Mouse (Mus musculus): Measurements from ENCODE around the gene Olfr484. TPM values are rescaled to one million over a fixed set of nuclear protein-coding genes. Genes with fewer than 3 reads are reported as not detected.

Olfr484 gene
- polyA plus RNA-seq, 1 experiment from 2014 or later = not detected

Other genes with a start within 250 kb of the Olfr484 start
- gene Olfr472, start 229.5 kb downstream of the Olfr484 start, polyA plus RNA-seq (2014; fragmentation: Nextera tagmentation; extraction: Ambion mirVana) = not detected in 2 replicates
- gene Olfr473, start 197.0 kb downstream of the Olfr484 start, polyA plus RNA-seq (2014; fragmentation: Nextera tagmentation; extraction: Ambion mirVana) = not detected in 2 replicates
- not detected in 2 replicates for gene Olfr474, start 172.8 kb downstream of the Olfr484 start, polyA plus RNA-seq (2014; fragmentation: Nextera tagmentation; extraction: Ambion mirVana)
- not detected in 2 replicates for gene Olfr476, start 162.6 kb downstream of the Olfr484 start, polyA plus RNA-seq (2014; fragmentation: Nextera tagmentation; extraction: Ambion mirVana)
- gene Olfr477, start 140.8 kb downstream of the Olfr484 start, polyA plus RNA-seq (2014; fragmentation: Nextera tagmentation; extraction: Ambion mirVana) = not detected in 2 replicates
- not detected in 2 replicates for gene Olfr478, start 93.5 kb downstream of the Olfr484 start, polyA plus RNA-seq (2014; fragmentation: Nextera tagmentation; extraction: Ambion mirVana)
- gene Olfr479, start 76.8 kb downstream of the Olfr484 start, polyA plus RNA-seq (2014; fragmentation: Nextera tagmentation; extraction: Ambion mirVana) = not detected in 2 replicates
- not detected in 2 replicates for gene Olfr480, start 60.1 kb downstream of the Olfr484 start, polyA plus RNA-seq (2014; fragmentation: Nextera tagmentation; extraction: Ambion mirVana)
- not detected in 2 replicates for gene Olfr481, start 47.6 kb downstream of the Olfr484 start, polyA plus RNA-seq (2014; fragmentation: Nextera tagmentation; extraction: Ambion mirVana)
- 0.13 TPM in 1 of 2 replicates, not detected in the other for gene Olfr482, start 29.9 kb downstream of the Olfr484 start, polyA plus RNA-seq (2014; fragmentation: Nextera tagmentation; extraction: Ambion mirVana)
- gene Olfr483, start 26.6 kb downstream of the Olfr484 start, polyA plus RNA-seq (2014; fragmentation: Nextera tagmentation; extraction: Ambion mirVana) = not detected in 2 replicates
- gene Olfr485, start 32.4 kb upstream of the Olfr484 start, polyA plus RNA-seq (2014; fragmentation: Nextera tagmentation; extraction: Ambion mirVana) = not detected in 2 replicates
- gene Olfr486, start 45.3 kb upstream of the Olfr484 start, polyA plus RNA-seq (2014; fragmentation: Nextera tagmentation; extraction: Ambion mirVana) = not detected in 2 replicates
- gene Olfr487, start 87.2 kb upstream of the Olfr484 start, polyA plus RNA-seq (2014; fragmentation: Nextera tagmentation; extraction: Ambion mirVana) = not detected in 2 replicates
- not detected in 2 replicates for gene Olfr488, start 130.9 kb upstream of the Olfr484 start, polyA plus RNA-seq (2014; fragmentation: Nextera tagmentation; extraction: Ambion mirVana)
- gene Olfr490, start 161.5 kb upstream of the Olfr484 start, polyA plus RNA-seq (2014; fragmentation: Nextera tagmentation; extraction: Ambion mirVana) = not detected in 2 replicates
- gene Olfr491, start 186.0 kb upstream of the Olfr484 start, polyA plus RNA-seq (2014; fragmentation: Nextera tagmentation; extraction: Ambion mirVana) = not detected in 2 replicates
- not detected in 2 replicates for gene Olfr492, start 196.2 kb upstream of the Olfr484 start, polyA plus RNA-seq (2014; fragmentation: Nextera tagmentation; extraction: Ambion mirVana)
- not detected in 2 replicates for gene Olfr493, start 219.5 kb upstream of the Olfr484 start, polyA plus RNA-seq (2014; fragmentation: Nextera tagmentation; extraction: Ambion mirVana)
- not detected in 2 replicates for gene Olfr494, start 237.9 kb upstream of the Olfr484 start, polyA plus RNA-seq (2014; fragmentation: Nextera tagmentation; extraction: Ambion mirVana)

Data from forebrain, embryonic 14.5 days (tissue).